Mouse (Mus musculus) liver, embryonic 16.5 days (tissue): Measurements from ENCODE around the gene Ubtf. TPM values are rescaled to one million over a fixed set of nuclear protein-coding genes. Genes with fewer than 3 reads are reported as not detected.

Experiments
- ATAC-seq: fragments of 200-750 bp; cut with Nextera tagmentation; 2 replicates; pipeline ENCODE4 v1.8.0; 2017; ENCODE audit warnings: low read depth, mild to moderate bottlenecking, moderate number of reproducible peaks, moderate library complexity
- H3K27ac ChIP-seq: fragments of 300-500 bp; sonication (generic); 2 replicates; pipeline ENCODE4 v1.5.1; 2014; ENCODE audit warnings: mild to moderate bottlenecking, low read length
- H3K27me3 ChIP-seq: fragments of 300-500 bp; sonication (generic); 2 replicates; pipeline ENCODE4 v1.6.1; 2014; ENCODE audit warnings: low read depth, low read length, mixed read lengths; ENCODE audit not compliant: control insufficient read depth, insufficient read depth
- H3K36me3 ChIP-seq: fragments of 300-500 bp; sonication (generic); 2 replicates; pipeline ENCODE4 v1.6.1; 2014; ENCODE audit warnings: mild to moderate bottlenecking; ENCODE audit not compliant: control insufficient read depth, insufficient read depth
- H3K4me1 ChIP-seq: fragments of 300-500 bp; sonication (generic); 2 replicates; pipeline ENCODE4 v1.6.1; 2014; ENCODE audit warnings: low read depth, low read length, mixed read lengths; ENCODE audit not compliant: control insufficient read depth
- H3K4me2 ChIP-seq: fragments of 300-500 bp; sonication (generic); 2 replicates; pipeline ENCODE4 v1.6.1; 2014; ENCODE audit warnings: low read depth, low read length, mixed read lengths
- H3K4me3 ChIP-seq: fragments of 300-500 bp; sonication (generic); 2 replicates; pipeline ENCODE4 v1.5.1; 2014; ENCODE audit warnings: low read depth, mild to moderate bottlenecking, low read length
- H3K9ac ChIP-seq: fragments of 300-500 bp; sonication (generic); 2 replicates; pipeline ENCODE4 v1.6.1; 2014; ENCODE audit warnings: low read depth, low read length
- H3K9me3 ChIP-seq: fragments of 300-500 bp; sonication (generic); replicated peaks from 2 replicates; pipeline ENCODE4 v1.6.1; 2016; ENCODE audit warnings: low read length; ENCODE audit not compliant: control insufficient read depth
- WGBS: fragments of 180-500 bp; shearing (Covaris S2); extraction: QIAGEN DNeasy Blood & Tissue Kit; methylation state at CpG from one replicate; pipeline ENCODE4 v1.1.7; 2014; ENCODE audit not compliant: insufficient replicate concordance; 5-methylcytosine and 5-hydroxymethylcytosine counted together
- polyA plus RNA-seq: library from polyadenylated mRNA; unstranded; fragments of >200 nt; fragmentation: Nextera tagmentation; extraction: Ambion mirVana; gene quantifications from 2 replicates; pipeline ENCODE4 v1.2.1, GENCODE M21; 2015

The Ubtf gene
- polyA plus RNA-seq, 1 experiment from 2014 or later, result 46.4 TPM

GRCm38 (mm10) chr11:102257514-102257913 is 62.0 kb downstream of the Ubtf start:
- Histone ChIP-seq H3K9me3 (no peaks in the 10 kb centered on the region), H3K4me2 (no peak overlapping the region), H3K36me3 (peaks cover 16% of the 10 kb centered on the region), H3K4me3 (no peak overlapping the region), H3K27ac (no peak overlapping the region), H3K27me3 (no peaks in the 10 kb centered on the region), H3K4me1 (peaks cover 6% of the 10 kb centered on the region), H3K9ac (no peak overlapping the region)
- 62% methylated on average over 9 of the region's 9 CpGs for WGBS
- no peak for ATAC-seq

Other genes starting within 250 kb of the Ubtf start
- 9.2 and 11.1 TPM in 2 replicates for gene Mpp2, start 231.2 kb downstream of the Ubtf start, polyA plus RNA-seq
- gene Ppy, start 218.4 kb downstream of the Ubtf start, polyA plus RNA-seq, result 0.32 TPM in 1 of 2 replicates, not detected in the other
- gene Pyy, start 211.9 kb downstream of the Ubtf start, polyA plus RNA-seq, result 1.1 TPM in 1 of 2 replicates, not detected in the other
- gene Nags, start 174.2 kb downstream of the Ubtf start, polyA plus RNA-seq, result 19.0 and 19.2 TPM in 2 replicates
- 9.0 and 9.9 TPM in 2 replicates for gene Tmem101, start 163.3 kb downstream of the Ubtf start, polyA plus RNA-seq
- 51.2 and 52.5 TPM in 2 replicates for gene Lsm12, start 134.4 kb downstream of the Ubtf start, polyA plus RNA-seq
- 7.7 and 8.2 TPM in 2 replicates for gene G6pc3, start 130.1 kb downstream of the Ubtf start, polyA plus RNA-seq
- gene Hdac5, start 89.6 kb downstream of the Ubtf start, polyA plus RNA-seq, result 16.9 and 20.4 TPM in 2 replicates
- gene BC030867, start 70.9 kb downstream of the Ubtf start, polyA plus RNA-seq, result 13.2 and 13.8 TPM in 2 replicates
- 0.04 TPM in 1 of 2 replicates, not detected in the other for gene Asb16, start 51.0 kb downstream of the Ubtf start, polyA plus RNA-seq
- 26.7 and 28.5 TPM in 2 replicates for gene Tmub2, start 34.8 kb downstream of the Ubtf start, polyA plus RNA-seq
- gene Atxn7l3, start 23.1 kb downstream of the Ubtf start, polyA plus RNA-seq, result 3.0 and 3.2 TPM in 2 replicates
- gene Slc4a1, start 46.5 kb upstream of the Ubtf start, polyA plus RNA-seq, result 1,073 and 1,144 TPM in 2 replicates
- gene Rundc3a, start 73.7 kb upstream of the Ubtf start, polyA plus RNA-seq, result 2.1 and 2.2 TPM in 2 replicates
- 454 and 500 TPM in 2 replicates for gene Slc25a39, start 88.2 kb upstream of the Ubtf start, polyA plus RNA-seq
- 103 and 118 TPM in 2 replicates for gene Grn, start 110.6 kb upstream of the Ubtf start, polyA plus RNA-seq
- gene Fam171a2, start 127.9 kb upstream of the Ubtf start, polyA plus RNA-seq, result 0.20 and 0.34 TPM in 2 replicates
- 28.0 and 32.9 TPM in 2 replicates for gene Itga2b, start 150.4 kb upstream of the Ubtf start, polyA plus RNA-seq
- gene Gpatch8, start 236.7 kb upstream of the Ubtf start, polyA plus RNA-seq, result 17.3 and 18.6 TPM in 2 replicates